Mouse (Mus musculus) heart, adult 2 months (tissue): Measurements from ENCODE around the gene Adam11.

Experiments
- CTCF ChIP-seq: fragments of 200-600 bp; IDR thresholded peaks from 2 replicates; pipeline ENCODE4 v1.8.1; 2022; ENCODE audit warnings: antibody characterized with exemption, mild to moderate bottlenecking, moderate library complexity
- EP300 ChIP-seq: fragments of 200-500 bp; IDR thresholded peaks from 2 replicates; pipeline ENCODE4 v1.6.1; 2011; ENCODE audit warnings: low read depth, low read length, control low read depth; ENCODE audit not compliant: insufficient read depth
- POLR2A ChIP-seq: fragments of 200-500 bp; IDR thresholded peaks from 2 replicates; pipeline ENCODE4 v1.6.1; 2011; ENCODE audit warnings: mild to moderate bottlenecking, low read depth, low read length, control low read depth; ENCODE audit not compliant: insufficient read depth

DNA sequence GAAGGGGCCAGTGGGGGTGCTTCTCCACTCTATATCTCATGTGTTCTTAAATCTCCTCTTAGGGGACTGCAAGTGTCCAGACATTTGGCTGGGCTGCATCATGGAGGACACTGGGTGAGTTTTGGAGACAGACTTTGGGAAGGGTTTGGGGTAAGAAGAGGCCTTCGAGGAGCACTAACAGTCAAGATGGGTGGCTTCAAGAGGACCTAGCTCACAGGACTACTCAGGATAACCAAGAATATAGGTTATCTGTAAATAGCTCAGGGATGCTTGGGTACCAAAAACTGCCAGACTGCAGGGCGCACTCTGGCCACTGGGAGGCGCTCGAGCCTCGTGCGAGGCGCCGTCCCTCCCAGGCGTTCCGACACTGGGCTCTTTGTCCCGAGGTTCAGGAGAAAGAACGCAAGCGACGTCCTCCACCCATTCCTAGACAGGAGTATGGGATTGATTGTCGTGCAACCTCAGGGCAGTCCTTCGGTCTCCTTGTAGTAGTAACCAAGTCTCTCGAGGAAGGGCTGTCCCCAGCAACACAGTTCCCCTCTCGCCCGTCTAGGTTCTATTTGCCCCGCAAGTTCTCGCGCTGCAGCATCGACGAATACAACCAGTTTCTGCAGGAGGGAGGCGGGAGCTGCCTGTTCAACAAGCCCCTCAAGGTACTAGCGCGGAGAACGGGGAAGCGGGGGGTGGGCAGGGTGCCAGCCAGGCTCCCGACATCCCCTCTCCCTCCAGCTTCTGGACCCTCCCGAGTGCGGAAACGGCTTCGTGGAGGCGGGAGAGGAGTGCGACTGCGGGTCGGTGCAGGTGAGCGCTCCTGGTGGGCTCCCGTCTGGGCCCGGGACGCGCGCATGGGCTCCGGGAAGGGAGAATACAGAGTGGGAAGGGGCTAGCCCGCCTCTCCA is 12.7 kb downstream of the Adam11 start:
- no peak for TF ChIP-seq CTCF
- peak; percentile 92 for TF ChIP-seq EP300
- TF ChIP-seq POLR2A, result no peak
